Mouse (Mus musculus): Measurements from ENCODE around the gene Large2. TPM values are rescaled to one million over a fixed set of nuclear protein-coding genes. Genes with fewer than 3 reads are reported as not detected.

The Large2 gene
- polyA plus RNA-seq, 1 experiment from 2014 or later: 16.4 TPM

- DNase-seq (ENCODE audit: low spot score) (no peak), ATAC-seq (replicated peaks; ENCODE audit: low FRiP score) (no peak)
- peaks cover 8% of the 10 kb centered on the region for H3K4me1 ChIP-seq (replicated peaks; ENCODE audit: control insufficient read depth, insufficient read depth, low read length)
- no peak overlapping the region for H3K9ac ChIP-seq (ENCODE audit: low read length)
- peaks cover under 1% of the 10 kb centered on the region; the same call in 1 of the 2 replicates for H3K36me3 ChIP-seq (ENCODE audit: control insufficient read depth, insufficient read depth, low read length)
- H3K4me2 ChIP-seq (ENCODE audit: low read depth, low read length, severe bottlenecking): no peak overlapping the region
- H3K9me3 ChIP-seq (ENCODE audit: control insufficient read depth, low read length): no peaks in the 10 kb centered on the region
- H3K27me3 ChIP-seq (ENCODE audit: control insufficient read depth, insufficient read depth, low read length): no peaks in the 10 kb centered on the region
- no peak overlapping the region for H3K27ac ChIP-seq (ENCODE audit: low read depth, low read length)
- WGBS: 82% methylated on average over 17 of the region's 17 CpGs
- H3K4me3 ChIP-seq (ENCODE audit: low read depth, low read length): no peak overlapping the region
These were observed 5.3 kb upstream of the Large2 start for GRCm38 (mm10) chr2:92379783-92380494.

- Histone ChIP-seq H3K27ac (ENCODE audit: low read depth, low read length) (no peak overlapping the region), H3K4me1 (replicated peaks; ENCODE audit: control insufficient read depth, insufficient read depth, low read length) (peaks cover 23% of the 10 kb centered on the region), H3K4me2 (ENCODE audit: low read depth, low read length, severe bottlenecking) (no peak overlapping the region), H3K4me3 (ENCODE audit: low read depth, low read length) (no peak overlapping the region), H3K9me3 (ENCODE audit: control insufficient read depth, low read length) (no peaks in the 10 kb centered on the region), H3K36me3 (ENCODE audit: control insufficient read depth, insufficient read depth, low read length) (no peaks in the 10 kb centered on the region; the same call in 1 of the 2 replicates), H3K9ac (ENCODE audit: low read length) (no peak overlapping the region), H3K27me3 (ENCODE audit: control insufficient read depth, insufficient read depth, low read length) (no peaks in the 10 kb centered on the region)
- no peak for DNase-seq (ENCODE audit: low spot score)
- ATAC-seq (replicated peaks; ENCODE audit: low FRiP score): no peak
- 89% methylated on average over 7 of the region's 7 CpGs for WGBS
These were observed 2.7 kb upstream of the Large2 start for GRCm38 (mm10) chr2:92377320-92377719.

GRCm38 (mm10) chr2:92376300-92376699 is 1.6 kb upstream of the Large2 start:
- Histone ChIP-seq H3K27me3 (ENCODE audit: control insufficient read depth, insufficient read depth, low read length) (no peaks in the 10 kb centered on the region), H3K4me1 (replicated peaks; ENCODE audit: control insufficient read depth, insufficient read depth, low read length) (peaks cover 32% of the 10 kb centered on the region), H3K27ac (ENCODE audit: low read depth, low read length) (no peak overlapping the region), H3K9me3 (ENCODE audit: control insufficient read depth, low read length) (no peaks in the 10 kb centered on the region), H3K36me3 (ENCODE audit: control insufficient read depth, insufficient read depth, low read length) (no peaks in the 10 kb centered on the region; the same call in 1 of the 2 replicates), H3K4me2 (ENCODE audit: low read depth, low read length, severe bottlenecking) (peak overlapping the region; percentile 93; the same call in 1 of the 2 replicates), H3K9ac (ENCODE audit: low read length) (peak overlapping the region; percentile 69; the same call in 1 of the 2 replicates), H3K4me3 (ENCODE audit: low read depth, low read length) (peak overlapping the region; percentile 72)
- ATAC-seq (replicated peaks; ENCODE audit: low FRiP score): no peak
- DNase-seq (ENCODE audit: low spot score): no peak
- WGBS: 83% methylated on average over 6 of the region's 6 CpGs

GRCm38 (mm10) chr2:92375788-92376187 is 1.1 kb upstream of the Large2 start:
- Histone ChIP-seq H3K9me3 (ENCODE audit: control insufficient read depth, low read length) (no peaks in the 10 kb centered on the region), H3K27ac (ENCODE audit: low read depth, low read length) (no peak overlapping the region), H3K36me3 (ENCODE audit: control insufficient read depth, insufficient read depth, low read length) (no peaks in the 10 kb centered on the region; the same call in 1 of the 2 replicates), H3K4me2 (ENCODE audit: low read depth, low read length, severe bottlenecking) (peak overlapping the region; percentile 93), H3K27me3 (ENCODE audit: control insufficient read depth, insufficient read depth, low read length) (no peaks in the 10 kb centered on the region), H3K4me3 (ENCODE audit: low read depth, low read length) (peak overlapping the region; percentile 72), H3K4me1 (replicated peaks; ENCODE audit: control insufficient read depth, insufficient read depth, low read length) (peaks cover 34% of the 10 kb centered on the region), H3K9ac (ENCODE audit: low read length) (peak overlapping the region; percentile 69)
- WGBS: 17% methylated on average over 10 of the region's 10 CpGs
- no peak for DNase-seq (ENCODE audit: low spot score)
- ATAC-seq (replicated peaks; ENCODE audit: low FRiP score): no peak

- Histone ChIP-seq H3K9me3 (ENCODE audit: control insufficient read depth, low read length) (no peaks in the 10 kb centered on the region), H3K9ac (ENCODE audit: low read length) (peak overlapping the region; percentile 69), H3K4me2 (ENCODE audit: low read depth, low read length, severe bottlenecking) (peak overlapping the region; percentile 93), H3K27ac (ENCODE audit: low read depth, low read length) (peak overlapping the region; percentile 92), H3K27me3 (ENCODE audit: control insufficient read depth, insufficient read depth, low read length) (no peaks in the 10 kb centered on the region), H3K4me3 (ENCODE audit: low read depth, low read length) (peak overlapping the region; percentile 72), H3K36me3 (ENCODE audit: control insufficient read depth, insufficient read depth, low read length) (no peaks in the 10 kb centered on the region; the same call in 1 of the 2 replicates), H3K4me1 (replicated peaks; ENCODE audit: control insufficient read depth, insufficient read depth, low read length) (peaks cover 39% of the 10 kb centered on the region)
- ATAC-seq (replicated peaks; ENCODE audit: low FRiP score): peak; percentile 89
- peak; percentile 95 for DNase-seq (ENCODE audit: low spot score)
- under 1% methylated on average over 29 of the region's 29 CpGs for WGBS
These were observed 492 bp upstream of the Large2 start for GRCm38 (mm10) chr2:92375099-92375623.

- Histone ChIP-seq H3K27ac (ENCODE audit: low read depth, low read length) (peak overlapping the region; percentile 73), H3K27me3 (ENCODE audit: control insufficient read depth, insufficient read depth, low read length) (peaks cover 2% of the 10 kb centered on the region; the same call in 1 of the 2 replicates), H3K4me2 (ENCODE audit: low read depth, low read length, severe bottlenecking) (0 out of 2 replicates have a peak overlapping the region, but pooled peaks have one; percentile 8), H3K4me3 (ENCODE audit: low read depth, low read length) (no peak overlapping the region), H3K9me3 (ENCODE audit: control insufficient read depth, low read length) (no peaks in the 10 kb centered on the region), H3K9ac (ENCODE audit: low read length) (no peak overlapping the region), H3K4me1 (replicated peaks; ENCODE audit: control insufficient read depth, insufficient read depth, low read length) (peaks cover 41% of the 10 kb centered on the region), H3K36me3 (ENCODE audit: control insufficient read depth, insufficient read depth, low read length) (no peaks in the 10 kb centered on the region)
- DNase-seq (ENCODE audit: low spot score) (no peak), ATAC-seq (replicated peaks; ENCODE audit: low FRiP score) (no peak)
- 66% methylated on average over 11 of the region's 11 CpGs for WGBS
These were observed 1.2 kb downstream of the Large2 start for GRCm38 (mm10) chr2:92373437-92373813.

- Histone ChIP-seq H3K4me1 (replicated peaks; ENCODE audit: control insufficient read depth, insufficient read depth, low read length) (peaks cover 41% of the 10 kb centered on the region), H3K4me2 (ENCODE audit: low read depth, low read length, severe bottlenecking) (0 out of 2 replicates have a peak overlapping the region, but pooled peaks have one; percentile 18), H3K9me3 (ENCODE audit: control insufficient read depth, low read length) (no peaks in the 10 kb centered on the region), H3K9ac (ENCODE audit: low read length) (peak overlapping the region; percentile 23; the same call in 1 of the 2 replicates), H3K4me3 (ENCODE audit: low read depth, low read length) (no peak overlapping the region), H3K27me3 (ENCODE audit: control insufficient read depth, insufficient read depth, low read length) (peaks cover 2% of the 10 kb centered on the region; the same call in 1 of the 2 replicates), H3K36me3 (ENCODE audit: control insufficient read depth, insufficient read depth, low read length) (no peaks in the 10 kb centered on the region), H3K27ac (ENCODE audit: low read depth, low read length) (peak overlapping the region; percentile 73)
- WGBS: 21% methylated on average over 9 of the region's 9 CpGs
- no peak for DNase-seq (ENCODE audit: low spot score)
- no peak for ATAC-seq (replicated peaks; ENCODE audit: low FRiP score)
These were observed 1.8 kb downstream of the Large2 start for GRCm38 (mm10) chr2:92372767-92373436.

- H3K27me3 ChIP-seq (ENCODE audit: control insufficient read depth, insufficient read depth, low read length): peaks cover 2% of the 10 kb centered on the region; the same call in 1 of the 2 replicates
- no peaks in the 10 kb centered on the region for H3K36me3 ChIP-seq (ENCODE audit: control insufficient read depth, insufficient read depth, low read length)
- 0 out of 2 replicates have a peak overlapping the region, but pooled peaks have one; percentile 24 for H3K9ac ChIP-seq (ENCODE audit: low read length)
- peaks cover 41% of the 10 kb centered on the region for H3K4me1 ChIP-seq (replicated peaks; ENCODE audit: control insufficient read depth, insufficient read depth, low read length)
- DNase-seq (ENCODE audit: low spot score) (peak; percentile 80), ATAC-seq (replicated peaks; ENCODE audit: low FRiP score) (no peak)
- 2% methylated on average over 10 of the region's 10 CpGs for WGBS
- peak overlapping the region; percentile 73 for H3K27ac ChIP-seq (ENCODE audit: low read depth, low read length)
- H3K4me3 ChIP-seq (ENCODE audit: low read depth, low read length): no peak overlapping the region
- H3K4me2 ChIP-seq (ENCODE audit: low read depth, low read length, severe bottlenecking): peak overlapping the region; percentile 59; the same call in 1 of the 2 replicates
- no peaks in the 10 kb centered on the region for H3K9me3 ChIP-seq (ENCODE audit: control insufficient read depth, low read length)
These were observed 2.5 kb downstream of the Large2 start for GRCm38 (mm10) chr2:92371971-92372690.

All from forebrain, embryonic 11.5 days (tissue).